Mouse (Mus musculus) myocyte (in vitro differentiated cells): ENCODE measurements around the gene Aifm3.
A peak's percentile ranks its signal among the peaks of the same experiment; 100 is the strongest.

Experiments used
- CEBPB ChIP-seq: IDR thresholded peaks from 2 replicates; pipeline ENCODE4 v1.6.1; 2011; ENCODE audit warnings: mild to moderate bottlenecking, moderate library complexity; ENCODE audit not compliant: poor library complexity, insufficient read depth, severe bottlenecking
- E2F4 ChIP-seq: IDR thresholded peaks from one replicate; pipeline ENCODE4 v1.6.1; 2011; ENCODE audit warnings: mild to moderate bottlenecking, control low read depth, moderate library complexity; ENCODE audit not compliant: insufficient read depth
- MAX ChIP-seq: IDR thresholded peaks from one replicate; pipeline ENCODE4 v1.6.1; 2011; ENCODE audit warnings: low read depth, mild to moderate bottlenecking, control low read depth
- MYOG ChIP-seq, 3 experiments: IDR thresholded peaks; one replicate each; pipeline ENCODE4 v1.6.1; 2011; ENCODE audit warnings: control low read depth in 2 of 3, low read depth in 2 of 3, mild to moderate bottlenecking in 2 of 3; ENCODE audit not compliant: insufficient read length in 2 of 3, control insufficient read depth in 1 of 3, insufficient read depth in 1 of 3
- POLR2A ChIP-seq: IDR thresholded peaks from one replicate; pipeline ENCODE4 v1.6.1; 2011; ENCODE audit warnings: low read depth, mild to moderate bottlenecking, control low read depth, moderate library complexity; ENCODE audit not compliant: insufficient read length
- POLR2AphosphoS2 ChIP-seq: IDR thresholded peaks from one replicate; pipeline ENCODE4 v1.6.1; 2011; ENCODE audit warnings: low read depth, control low read depth; ENCODE audit not compliant: insufficient read length
- TCF12 ChIP-seq: IDR thresholded peaks from one replicate; pipeline ENCODE4 v1.6.1; 2011; ENCODE audit warnings: mild to moderate bottlenecking, control low read depth; ENCODE audit not compliant: poor library complexity, insufficient read depth, severe bottlenecking
- TCF3 ChIP-seq: IDR thresholded peaks from one replicate; pipeline ENCODE4 v1.6.1; 2011; ENCODE audit warnings: low read depth, control low read depth; ENCODE audit not compliant: insufficient read length
- USF1 ChIP-seq: IDR thresholded peaks from one replicate; pipeline ENCODE4 v1.6.1; 2011; ENCODE audit warnings: low read depth, mild to moderate bottlenecking, control low read depth, moderate library complexity

GRCm38 (mm10) chr16:17486505-17486904 lies 2.9 kb upstream of the Aifm3 start:
- TF ChIP-seq TCF3 = no peak
- no peak for TF ChIP-seq E2F4
- no peak for TF ChIP-seq POLR2A
- no peak for TF ChIP-seq POLR2AphosphoS2
- TF ChIP-seq CEBPB = no peak
- TF ChIP-seq USF1 = no peak
- peak in 2 of 3 experiments; percentile 51 to 52 for TF ChIP-seq MYOG (IDR thresholded peaks at IDR 0.05; ENCODE audit: control insufficient read depth in 1 of 3, insufficient read depth in 1 of 3, insufficient read length in 2 of 3, low read depth in 2 of 3)
- TF ChIP-seq MAX = no peak
- TF ChIP-seq TCF12 = no peak
